Mouse (Mus musculus) liver, adult 2 months (tissue): ENCODE measurements at regions not wholly inside any gene's neighbourhood (a gene's known extent, or its start where the extent isn't known, plus 50 kb on each side); places are given as distances from the start of the nearest gene placed in this dataset.
A peak's percentile ranks its signal among the peaks of the same experiment; 100 is the strongest.

Experiments
- DNase-seq: peaks from one replicate; pipeline ENCODE4 v3.0.0-alpha.2; 2011; ENCODE audit warnings: low read depth, low spot score; ENCODE audit errors: extremely low read depth
- H3K27ac ChIP-seq: fragments of 200-500 bp; replicated peaks from 2 replicates; pipeline ENCODE4 v1.5.1; 2012; ENCODE audit warnings: low read depth, mild to moderate bottlenecking, control low read depth, inconsistent platforms, low read length; ENCODE audit not compliant: insufficient read depth
- H3K27me3 ChIP-seq: fragments of 200-500 bp; 2 replicates; pipeline ENCODE4 v1.6.1; 2012; ENCODE audit warnings: mild to moderate bottlenecking, moderate library complexity, low read length, inconsistent platforms; ENCODE audit not compliant: control insufficient read depth, insufficient read depth
- H3K36me3 ChIP-seq: fragments of 200-500 bp; 2 replicates; pipeline ENCODE4 v1.6.1; 2012; ENCODE audit warnings: low read length, inconsistent platforms; ENCODE audit not compliant: control insufficient read depth, insufficient read depth
- H3K4me1 ChIP-seq: fragments of 200-500 bp; 2 replicates; pipeline ENCODE4 v1.6.1; 2011; ENCODE audit warnings: low read length; ENCODE audit not compliant: control insufficient read depth, insufficient read depth
- H3K4me3 ChIP-seq: fragments of 200-500 bp; 2 replicates; pipeline ENCODE4 v1.5.1; 2011; ENCODE audit warnings: low read depth, mild to moderate bottlenecking, control low read depth, low read length, moderate library complexity; ENCODE audit not compliant: insufficient read depth
- H3K79me2 ChIP-seq: fragments of 200-500 bp; 2 replicates; pipeline ENCODE4 v1.6.1; 2012; ENCODE audit warnings: inconsistent platforms, mild to moderate bottlenecking, low read length, moderate library complexity; ENCODE audit not compliant: control insufficient read depth, insufficient read depth
- H3K9ac ChIP-seq: fragments of 200-500 bp; 2 replicates; pipeline ENCODE4 v1.6.1; 2012; ENCODE audit warnings: low read depth, mild to moderate bottlenecking, control low read depth, inconsistent platforms, low read length
- CTCF ChIP-seq: fragments of 200-500 bp; IDR thresholded peaks from 2 replicates; pipeline ENCODE4 v1.5.1; 2011; ENCODE audit warnings: low read depth, low read length, control low read depth
- POLR2A ChIP-seq: fragments of 200-500 bp; IDR thresholded peaks from 2 replicates; pipeline ENCODE4 v1.6.1; 2011; ENCODE audit warnings: low read length, control low read depth; ENCODE audit not compliant: insufficient read depth; ENCODE audit errors: extremely low read depth
- WGBS: fragments of 180-500 bp; shearing (Covaris S2); methylation state at CpG from one replicate; pipeline ENCODE4 v1.1.7; 2018; 5-methylcytosine and 5-hydroxymethylcytosine counted together

- Histone ChIP-seq H3K9ac (no peak overlapping the region), H3K27me3 (no peaks in the 10 kb centered on the region), H3K36me3 (no peaks in the 10 kb centered on the region), H3K4me3 (no peak overlapping the region), H3K4me1 (no peaks in the 10 kb centered on the region), H3K79me2 (no peaks in the 10 kb centered on the region), H3K27ac (0 out of 2 replicates have a peak overlapping the region, but pooled peaks have one; percentile 23)
- no peak for DNase-seq
- 74% methylated on average over 17 of the region's 17 CpGs for WGBS
- TF ChIP-seq CTCF (no peak), POLR2A (no peak)
Observed at GRCm38 (mm10) chr5:64676214-64676945, 126.8 kb upstream of the Klf3 start.

GRCm38 (mm10) chr5:64676946-64677588 is 126.1 kb upstream of the Klf3 start:
- WGBS, result 84% methylated on average over 8 of the region's 8 CpGs
- Histone ChIP-seq H3K9ac (no peak overlapping the region), H3K36me3 (no peaks in the 10 kb centered on the region), H3K4me3 (no peak overlapping the region), H3K27me3 (no peaks in the 10 kb centered on the region), H3K27ac (no peak overlapping the region), H3K4me1 (no peaks in the 10 kb centered on the region), H3K79me2 (no peaks in the 10 kb centered on the region)
- TF ChIP-seq CTCF, result no peak
- no peak for TF ChIP-seq POLR2A
- peak; percentile 26 for DNase-seq

GRCm38 (mm10) chr5:64678706-64679105 is 124.5 kb upstream of the Klf3 start:
- WGBS, result 81% methylated on average over 2 of the region's 2 CpGs
- peaks cover 2% of the 10 kb centered on the region; the same call in 1 of the 2 replicates for H3K4me1 ChIP-seq
- no peaks in the 10 kb centered on the region for H3K79me2 ChIP-seq
- H3K36me3 ChIP-seq, result no peaks in the 10 kb centered on the region
- no peaks in the 10 kb centered on the region for H3K27me3 ChIP-seq
- no peak overlapping the region for H3K4me3 ChIP-seq
- DNase-seq, result no peak
- TF ChIP-seq CTCF, result no peak
- TF ChIP-seq POLR2A, result no peak
- no peak overlapping the region for H3K9ac ChIP-seq
- no peak overlapping the region for H3K27ac ChIP-seq

- TF ChIP-seq CTCF, result no peak
- no peak for TF ChIP-seq POLR2A
Observed at GRCm38 (mm10) chr5:64679996-64680625, 123.1 kb upstream of the Klf3 start.

GRCm38 (mm10) chr5:64681161-64681560 is 122.0 kb upstream of the Klf3 start:
- H3K27ac ChIP-seq, result no peak overlapping the region
- DNase-seq, result no peak
- TF ChIP-seq CTCF (no peak), POLR2A (no peak)
- H3K36me3 ChIP-seq, result no peaks in the 10 kb centered on the region
- 77% methylated on average over 5 of the region's 5 CpGs for WGBS
- H3K27me3 ChIP-seq, result no peaks in the 10 kb centered on the region
- peaks cover 2% of the 10 kb centered on the region; the same call in 1 of the 2 replicates for H3K4me1 ChIP-seq
- H3K4me3 ChIP-seq, result no peak overlapping the region
- H3K9ac ChIP-seq, result no peak overlapping the region
- H3K79me2 ChIP-seq, result no peaks in the 10 kb centered on the region

More at GRCm38 (mm10) chr5:64679996-64680625, 123.1 kb upstream of the Klf3 start:
- Histone ChIP-seq H3K36me3 (no peaks in the 10 kb centered on the region), H3K4me1 (peaks cover 2% of the 10 kb centered on the region; the same call in 1 of the 2 replicates), H3K27ac (no peak overlapping the region), H3K4me3 (no peak overlapping the region), H3K27me3 (no peaks in the 10 kb centered on the region), H3K9ac (no peak overlapping the region), H3K79me2 (no peaks in the 10 kb centered on the region)
- peak; percentile 22 for DNase-seq
- WGBS, result 79% methylated on average over 18 of the region's 18 CpGs
